Mouse (Mus musculus): ENCODE measurements at regions not wholly inside any gene's neighbourhood (a gene's known extent, or its start where the extent isn't known, plus 50 kb on each side); places are given as distances from the start of the nearest gene placed in this dataset.

- DNase-seq (ENCODE audit: low spot score in 2 of 2): no peak
Measured at GRCm38 (mm10) chr7:111345117-111345516, 262.3 kb upstream of the Eif4g2 start.

- no peak for DNase-seq (ENCODE audit: low spot score in 2 of 2)
Measured at GRCm38 (mm10) chr7:111337053-111337452, 254.2 kb upstream of the Eif4g2 start.

- DNase-seq (ENCODE audit: low spot score in 2 of 2): peak in 1 of 2 experiments; percentile 69
Measured at GRCm38 (mm10) chr7:111322901-111323300, 240.1 kb upstream of the Eif4g2 start.

GRCm38 (mm10) chr7:111319917-111320316, 237.1 kb upstream of the Eif4g2 start:
- DNase-seq (ENCODE audit: low spot score in 2 of 2): no peak

GRCm38 (mm10) chr7:111316479-111316990, 233.7 kb upstream of the Eif4g2 start:
- DNase-seq (ENCODE audit: low spot score in 2 of 2): no peak

- no peak for DNase-seq (ENCODE audit: low spot score in 2 of 2)
Measured at GRCm38 (mm10) chr7:111313921-111314320, 231.1 kb upstream of the Eif4g2 start.

- DNase-seq (ENCODE audit: low spot score in 2 of 2): no peak
Measured at GRCm38 (mm10) chr7:111305196-111305595, 222.4 kb upstream of the Eif4g2 start.

GRCm38 (mm10) chr7:111301791-111302488, 219.1 kb upstream of the Eif4g2 start:
- peak; percentile 20 to 37 for DNase-seq (ENCODE audit: low spot score in 2 of 2)

GRCm38 (mm10) chr7:111297174-111297902, 214.5 kb upstream of the Eif4g2 start:
- DNase-seq (ENCODE audit: low spot score in 2 of 2): peak in 1 of 2 experiments; percentile 57

GRCm38 (mm10) chr7:111283411-111283955, 200.7 kb upstream of the Eif4g2 start:
- no peak for DNase-seq (ENCODE audit: low spot score in 2 of 2)

- DNase-seq (ENCODE audit: low spot score in 2 of 2): no peak
Measured at GRCm38 (mm10) chr7:111282314-111282713, 199.5 kb upstream of the Eif4g2 start.

GRCm38 (mm10) chr7:111277703-111278102, 194.9 kb upstream of the Eif4g2 start:
- DNase-seq (ENCODE audit: low spot score in 2 of 2): no peak

GRCm38 (mm10) chr7:111273839-111274238, 191.0 kb upstream of the Eif4g2 start:
- peak in 1 of 2 experiments; percentile 18 for DNase-seq (ENCODE audit: low spot score in 2 of 2)

GRCm38 (mm10) chr7:111270874-111271273, 188.0 kb upstream of the Eif4g2 start:
- peak in 1 of 2 experiments; percentile 23 for DNase-seq (ENCODE audit: low spot score in 2 of 2)

- DNase-seq (ENCODE audit: low spot score in 2 of 2): no peak
Measured at GRCm38 (mm10) chr7:111268197-111268596, 185.4 kb upstream of the Eif4g2 start.

- DNase-seq (ENCODE audit: low spot score in 2 of 2): no peak
Measured at GRCm38 (mm10) chr7:111263302-111263701, 180.5 kb upstream of the Eif4g2 start.

GRCm38 (mm10) chr7:111259630-111260574, 177.1 kb upstream of the Eif4g2 start:
- no peak for DNase-seq (ENCODE audit: low spot score in 2 of 2)

- DNase-seq (ENCODE audit: low spot score in 2 of 2): no peak
Measured at GRCm38 (mm10) chr7:111257842-111258241, 175.0 kb upstream of the Eif4g2 start.

GRCm38 (mm10) chr7:111256199-111256598, 173.4 kb upstream of the Eif4g2 start:
- no peak for DNase-seq (ENCODE audit: low spot score in 2 of 2)

GRCm38 (mm10) chr7:111249606-111250005, 166.8 kb upstream of the Eif4g2 start:
- peak; percentile 45 to 91 for DNase-seq (ENCODE audit: low spot score in 2 of 2)

- peak in 1 of 2 experiments; percentile 52 for DNase-seq (ENCODE audit: low spot score in 2 of 2)
Measured at GRCm38 (mm10) chr7:111245488-111245887, 162.7 kb upstream of the Eif4g2 start.
